Mouse (Mus musculus) midbrain, embryonic 16.5 days (tissue): ENCODE results near the gene Tigit. TPM values are rescaled to one million over a fixed set of nuclear protein-coding genes. Genes with fewer than 3 reads are reported as not detected.

ENCODE experiments used
- ATAC-seq: fragments of 200-750 bp; cut with Nextera tagmentation; 2 replicates; pipeline ENCODE4 v1.8.0; 2017; ENCODE audit warnings: moderate TSS enrichment
- H3K27ac ChIP-seq: fragments of 300-500 bp; sonication (generic); 2 replicates; pipeline ENCODE4 v1.5.1; 2014; ENCODE audit warnings: mild to moderate bottlenecking, low read length, mixed read lengths
- H3K27me3 ChIP-seq: fragments of 300-500 bp; sonication (generic); 2 replicates; pipeline ENCODE4 v1.6.1; 2014; ENCODE audit warnings: low read depth, low read length, mixed read lengths; ENCODE audit not compliant: control insufficient read depth, insufficient read depth
- H3K36me3 ChIP-seq: fragments of 300-500 bp; sonication (generic); 2 replicates; pipeline ENCODE4 v1.6.1; 2014; ENCODE audit warnings: mild to moderate bottlenecking, low read length, moderate library complexity, mixed read lengths; ENCODE audit not compliant: control insufficient read depth, insufficient read depth
- H3K4me1 ChIP-seq: fragments of 300-500 bp; sonication (generic); 2 replicates; pipeline ENCODE4 v1.6.1; 2014; ENCODE audit warnings: mild to moderate bottlenecking, low read length, mixed read lengths; ENCODE audit not compliant: control insufficient read depth, insufficient read depth
- H3K4me2 ChIP-seq: fragments of 300-500 bp; sonication (generic); 2 replicates; pipeline ENCODE4 v1.6.1; 2014; ENCODE audit warnings: mild to moderate bottlenecking, low read length, mixed read lengths
- H3K4me3 ChIP-seq: fragments of 300-500 bp; sonication (generic); 2 replicates; pipeline ENCODE4 v1.5.1; 2014; ENCODE audit warnings: low read depth, mild to moderate bottlenecking, low read length, moderate library complexity, mixed read lengths
- H3K9ac ChIP-seq: fragments of 300-500 bp; sonication (generic); 2 replicates; pipeline ENCODE4 v1.6.1; 2014; ENCODE audit warnings: low read depth, low read length, mixed read lengths
- H3K9me3 ChIP-seq: fragments of 300-500 bp; sonication (generic); replicated peaks from 2 replicates; pipeline ENCODE4 v1.6.1; 2014; ENCODE audit warnings: mild to moderate bottlenecking, low read length, mixed read lengths; ENCODE audit not compliant: control insufficient read depth, poor library complexity, severe bottlenecking
- WGBS: fragments of 180-500 bp; shearing (Covaris S2); extraction: QIAGEN DNeasy Blood & Tissue Kit; methylation state at CpG from one replicate; pipeline ENCODE4 v1.1.7; 2014; 5-methylcytosine and 5-hydroxymethylcytosine counted together
- polyA plus RNA-seq: library from polyadenylated mRNA; unstranded; fragments of >200 nt; fragmentation: Nextera tagmentation; extraction: Ambion mirVana; gene quantifications from 2 replicates; pipeline ENCODE4 v1.2.1, GENCODE M21; 2015

The Tigit gene
- polyA plus RNA-seq, 1 experiment from 2014 or later: not detected

DNA sequence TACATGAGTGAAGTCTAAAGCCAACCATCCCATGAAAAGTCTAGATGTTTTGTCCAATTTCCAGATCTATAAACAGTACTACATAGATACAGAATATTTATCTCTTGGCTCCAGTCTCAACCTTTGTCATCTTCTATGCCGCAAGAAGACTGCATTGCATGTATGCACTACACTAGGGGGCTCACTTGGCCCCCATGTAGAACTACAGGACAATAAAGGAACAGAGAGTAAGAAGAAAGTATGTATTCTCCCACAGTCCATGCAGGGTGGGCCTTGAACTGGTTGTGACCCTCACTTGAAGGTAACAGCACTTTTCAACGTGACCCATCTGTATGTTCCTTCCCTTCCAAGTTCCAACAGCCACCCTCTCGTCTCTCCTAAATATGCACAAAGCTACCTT is 9.7 kb downstream of the Tigit start:
- Histone ChIP-seq H3K9ac (no peak overlapping the region), H3K4me3 (no peak overlapping the region), H3K4me1 (no peaks in the 10 kb centered on the region), H3K4me2 (no peak overlapping the region), H3K9me3 (no peaks in the 10 kb centered on the region), H3K36me3 (no peaks in the 10 kb centered on the region), H3K27me3 (no peaks in the 10 kb centered on the region), H3K27ac (no peak overlapping the region)
- no peak for ATAC-seq
- 86% methylated on average over 3 of the region's 3 CpGs for WGBS

DNA sequence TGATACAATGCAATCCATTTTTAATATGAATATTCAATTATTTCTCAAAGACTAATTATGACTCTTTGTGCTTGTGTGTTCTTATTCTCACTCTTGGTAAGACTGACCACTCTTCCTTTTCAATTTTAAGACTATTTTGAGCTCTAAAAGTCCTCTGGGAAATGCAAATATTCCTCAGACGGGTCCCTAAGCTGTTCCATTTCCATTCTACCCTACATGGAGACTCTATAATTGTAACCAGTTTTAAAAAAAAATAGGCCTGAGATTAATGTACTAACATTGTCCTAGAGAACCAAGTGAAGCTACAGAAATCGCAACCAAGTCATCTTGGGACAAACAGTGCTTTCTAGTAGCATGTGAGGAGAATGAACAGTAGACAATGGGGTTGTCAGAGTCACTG is 10.7 kb downstream of the Tigit start:
- no peak overlapping the region for H3K27ac ChIP-seq
- no peak for ATAC-seq
- H3K4me2 ChIP-seq: no peak overlapping the region
- WGBS: 88% methylated on average over 2 of the region's 2 CpGs
- no peaks in the 10 kb centered on the region for H3K27me3 ChIP-seq
- H3K9ac ChIP-seq: no peak overlapping the region
- H3K9me3 ChIP-seq: no peaks in the 10 kb centered on the region
- no peak overlapping the region for H3K4me3 ChIP-seq
- H3K36me3 ChIP-seq: no peaks in the 10 kb centered on the region
- no peaks in the 10 kb centered on the region for H3K4me1 ChIP-seq

DNA sequence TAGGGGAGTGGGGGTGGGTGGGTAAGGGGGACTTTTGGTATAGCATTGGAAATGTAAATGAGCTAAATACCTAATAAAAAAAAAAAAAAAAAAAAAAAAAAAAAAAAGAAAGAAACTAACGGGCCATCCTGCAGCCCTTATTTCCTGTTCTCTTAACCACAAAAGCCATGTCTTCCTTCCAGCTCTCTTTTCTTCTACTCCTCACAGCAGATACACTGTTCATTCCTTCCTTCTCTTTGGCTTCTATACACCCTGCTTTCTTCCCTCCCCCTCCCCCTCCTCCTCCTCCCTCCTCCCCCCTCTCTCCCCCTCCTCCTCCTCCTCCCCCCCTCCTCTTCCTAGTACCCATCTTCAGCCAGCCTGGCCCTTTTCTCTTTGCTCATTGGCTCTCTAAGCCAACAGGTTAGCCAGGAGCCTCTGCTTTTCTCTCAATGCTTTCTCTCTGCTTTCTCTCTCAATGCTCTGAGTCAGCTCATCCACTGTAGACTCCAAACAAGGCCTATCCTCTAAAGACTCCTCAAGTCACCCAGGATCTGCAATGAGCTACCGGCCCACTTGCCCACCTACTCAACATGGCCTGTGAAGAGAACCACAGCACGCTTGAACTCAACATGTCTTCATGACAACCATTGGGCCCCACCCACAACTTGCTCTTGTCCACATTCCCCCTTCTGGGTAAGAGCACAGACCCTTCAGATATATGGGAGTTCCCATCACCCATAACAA is 13.4 kb downstream of the Tigit start:
- H3K9ac ChIP-seq: no peak overlapping the region
- ATAC-seq: no peak
- H3K4me2 ChIP-seq: no peak overlapping the region
- no peaks in the 10 kb centered on the region for H3K4me1 ChIP-seq
- no peaks in the 10 kb centered on the region for H3K36me3 ChIP-seq
- no peak overlapping the region for H3K4me3 ChIP-seq
- H3K27me3 ChIP-seq: no peaks in the 10 kb centered on the region
- WGBS: 97% methylated on average over 3 of the region's 3 CpGs
- H3K27ac ChIP-seq: no peak overlapping the region
- H3K9me3 ChIP-seq: no peaks in the 10 kb centered on the region

DNA sequence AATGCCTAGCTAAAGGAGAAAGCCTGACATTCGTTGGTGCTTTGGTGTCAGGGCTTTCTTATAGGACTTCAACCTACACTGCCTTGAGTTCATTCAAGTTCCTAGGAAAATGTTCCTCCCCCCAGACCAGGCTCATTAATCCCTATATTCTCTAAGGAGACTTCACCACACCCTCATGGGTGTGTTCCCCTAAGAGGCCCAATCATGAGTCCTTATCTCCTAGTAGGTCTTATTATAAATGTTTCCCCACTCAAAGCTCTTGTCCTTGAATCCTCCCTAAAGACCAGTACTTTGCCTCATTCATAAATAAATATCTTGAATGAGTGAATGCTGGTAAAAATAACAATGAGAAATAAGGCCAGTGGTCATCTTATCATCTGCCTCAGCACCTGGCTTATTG is 16.3 kb downstream of the Tigit start:
- H3K27me3 ChIP-seq: no peaks in the 10 kb centered on the region
- no peak overlapping the region for H3K9ac ChIP-seq
- no peaks in the 10 kb centered on the region for H3K4me1 ChIP-seq
- WGBS: 72% methylated on average over 1 of the region's 1 CpGs
- H3K9me3 ChIP-seq: no peaks in the 10 kb centered on the region
- no peak for ATAC-seq
- H3K36me3 ChIP-seq: no peaks in the 10 kb centered on the region
- H3K4me3 ChIP-seq: no peak overlapping the region
- H3K4me2 ChIP-seq: no peak overlapping the region
- H3K27ac ChIP-seq: no peak overlapping the region

DNA sequence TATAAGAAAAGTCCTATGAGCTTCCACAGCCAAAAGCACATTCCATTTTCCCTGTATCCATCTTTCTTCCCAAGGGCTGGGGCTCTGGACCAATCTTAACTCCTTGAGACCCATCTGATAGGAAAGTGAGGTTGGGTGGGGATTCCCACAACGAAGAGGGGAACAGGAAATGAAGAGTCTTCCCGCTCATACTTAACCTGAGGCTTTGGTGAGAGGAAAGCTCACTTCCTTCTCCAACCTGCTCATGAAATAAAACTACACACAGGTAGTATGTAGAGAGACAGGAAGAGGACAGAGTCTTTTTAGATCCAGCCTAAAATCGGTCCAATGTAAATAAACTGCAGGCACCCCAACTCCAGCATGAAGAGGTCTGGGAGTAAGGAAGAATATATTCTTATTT is 17.0 kb downstream of the Tigit start:
- Histone ChIP-seq H3K36me3 (no peaks in the 10 kb centered on the region), H3K27ac (no peak overlapping the region), H3K9ac (no peak overlapping the region), H3K4me1 (no peaks in the 10 kb centered on the region), H3K9me3 (no peaks in the 10 kb centered on the region), H3K27me3 (no peaks in the 10 kb centered on the region), H3K4me3 (no peak overlapping the region), H3K4me2 (no peak overlapping the region)
- no peak for ATAC-seq
- 94% methylated on average over 3 of the region's 3 CpGs for WGBS

DNA sequence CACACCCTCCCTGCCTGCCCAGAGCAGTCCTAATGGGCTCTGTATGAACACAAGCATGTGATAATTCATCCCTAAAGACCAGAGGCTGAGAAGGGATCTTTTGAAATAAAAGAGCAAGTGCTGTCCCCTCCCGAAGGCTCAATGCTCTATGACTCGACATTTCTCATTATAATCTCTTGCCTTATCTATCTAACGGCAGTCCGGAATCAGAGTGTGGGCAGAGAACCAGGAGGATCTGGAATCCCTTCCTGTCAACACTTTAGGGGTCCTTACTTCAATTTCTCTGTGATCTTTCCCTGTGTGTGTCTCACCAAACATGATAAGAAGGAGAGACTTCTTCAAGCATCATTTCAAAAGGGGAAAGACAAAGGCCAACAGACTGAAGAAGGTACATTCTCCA is 18.1 kb downstream of the Tigit start:
- Histone ChIP-seq H3K36me3 (no peaks in the 10 kb centered on the region), H3K4me2 (no peak overlapping the region), H3K4me3 (no peak overlapping the region), H3K27ac (no peak overlapping the region), H3K9ac (no peak overlapping the region), H3K4me1 (no peaks in the 10 kb centered on the region), H3K27me3 (no peaks in the 10 kb centered on the region), H3K9me3 (no peaks in the 10 kb centered on the region)
- 69% methylated on average over 4 of the region's 4 CpGs for WGBS
- no peak for ATAC-seq

DNA sequence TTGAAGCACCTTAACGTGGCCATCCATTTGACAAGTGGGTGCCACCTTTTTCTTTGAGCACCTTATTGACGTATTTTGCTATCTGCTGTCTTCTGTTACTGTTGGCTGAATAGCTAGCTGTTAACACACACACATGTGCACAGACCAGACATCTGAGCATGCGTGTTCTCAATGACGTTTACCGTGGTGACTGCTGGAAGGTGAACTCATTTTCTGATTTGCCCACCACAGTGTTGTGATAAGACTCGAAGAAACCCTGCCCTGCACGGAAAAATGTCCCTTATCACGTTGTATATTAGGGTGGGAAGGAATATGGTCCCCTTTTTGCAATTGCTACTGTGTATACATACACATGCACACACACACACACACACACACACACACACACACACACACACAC is 22.7 kb downstream of the Tigit start:
- H3K4me3 ChIP-seq: no peak overlapping the region
- no peak overlapping the region for H3K27ac ChIP-seq
- H3K27me3 ChIP-seq: no peaks in the 10 kb centered on the region
- WGBS: 90% methylated on average over 8 of the region's 8 CpGs
- ATAC-seq: no peak
- H3K36me3 ChIP-seq: no peaks in the 10 kb centered on the region
- no peak overlapping the region for H3K9ac ChIP-seq
- H3K4me2 ChIP-seq: no peak overlapping the region
- no peaks in the 10 kb centered on the region for H3K4me1 ChIP-seq
- no peaks in the 10 kb centered on the region for H3K9me3 ChIP-seq

DNA sequence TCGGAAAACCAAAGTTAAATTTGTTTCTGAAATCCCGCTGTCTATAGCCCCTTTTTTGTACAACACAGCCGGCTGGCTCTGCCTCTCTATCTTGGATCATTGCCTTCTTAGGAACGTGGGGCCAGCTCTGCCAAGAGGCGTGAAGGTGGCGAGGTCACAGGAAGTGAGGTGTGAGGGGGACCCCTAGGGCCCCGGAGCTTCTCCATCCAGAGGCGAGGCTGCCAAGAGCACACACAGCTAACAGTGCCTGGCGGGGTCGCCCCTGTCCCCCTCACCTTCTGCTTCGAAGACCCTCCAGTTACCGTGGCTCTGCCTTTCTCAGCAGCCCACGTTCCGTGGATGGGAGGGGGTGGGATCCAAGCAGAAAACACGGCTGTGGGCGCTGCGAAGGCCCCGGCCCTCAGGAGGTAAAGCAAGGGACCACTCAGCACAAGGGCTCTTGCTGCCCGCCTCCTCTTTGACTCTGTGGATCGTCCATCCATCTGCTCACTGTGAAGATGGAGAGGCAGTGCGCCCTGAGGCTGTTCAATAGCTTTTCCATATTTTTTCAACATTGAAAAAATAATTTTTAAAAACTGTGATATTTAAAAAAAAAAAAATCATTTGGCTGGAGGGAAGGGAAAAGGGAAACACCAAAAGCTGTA is 25.4 kb downstream of the Tigit start:
- 79% methylated on average over 21 of the region's 21 CpGs for WGBS
- no peak overlapping the region for H3K27ac ChIP-seq
- H3K4me3 ChIP-seq: no peak overlapping the region
- no peaks in the 10 kb centered on the region; the same call in 1 of the 2 replicates for H3K36me3 ChIP-seq
- H3K9me3 ChIP-seq: no peaks in the 10 kb centered on the region
- no peaks in the 10 kb centered on the region for H3K27me3 ChIP-seq
- no peak overlapping the region for H3K9ac ChIP-seq
- no peaks in the 10 kb centered on the region for H3K4me1 ChIP-seq
- ATAC-seq: no peak
- H3K4me2 ChIP-seq: no peak overlapping the region

DNA sequence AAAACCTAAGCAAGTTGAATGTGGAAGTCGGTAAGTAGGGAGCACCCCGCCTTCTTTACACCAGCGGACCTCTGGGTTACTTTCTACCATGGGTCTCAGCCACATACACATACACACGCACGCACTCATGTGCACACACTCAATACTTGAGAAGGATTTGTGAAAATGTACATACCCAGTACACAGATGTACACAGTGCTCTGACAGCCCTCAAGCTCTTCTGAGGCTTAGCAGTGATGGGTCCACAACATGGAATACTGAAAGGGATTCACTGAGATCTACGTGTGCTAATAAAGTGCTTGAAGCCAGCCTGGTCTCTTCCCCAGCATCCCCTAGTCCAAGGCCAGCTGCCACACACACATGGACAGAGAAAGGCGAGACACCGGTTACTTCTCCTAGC is 26.7 kb downstream of the Tigit start:
- WGBS: 91% methylated on average over 8 of the region's 8 CpGs
- Histone ChIP-seq H3K4me3 (no peak overlapping the region), H3K27ac (no peak overlapping the region), H3K27me3 (no peaks in the 10 kb centered on the region), H3K36me3 (no peaks in the 10 kb centered on the region; the same call in 1 of the 2 replicates), H3K4me1 (no peaks in the 10 kb centered on the region), H3K9ac (no peak overlapping the region), H3K9me3 (no peaks in the 10 kb centered on the region), H3K4me2 (no peak overlapping the region)
- no peak for ATAC-seq
